Mouse (Mus musculus) G1E (cell line): ENCODE results near the gene Il1f10.

Source experiments
- CTCF ChIP-seq: IDR thresholded peaks from 2 replicates; pipeline ENCODE4 v1.5.1; 2012; ENCODE audit warnings: low read depth, low read length, inconsistent platforms, mixed read lengths
- GATA1 ChIP-seq: IDR thresholded peaks from 2 replicates; pipeline ENCODE4 v1.6.1; 2012; ENCODE audit warnings: borderline replicate concordance, low read length, inconsistent platforms, mixed read lengths
- POLR2AphosphoS5 ChIP-seq: IDR thresholded peaks from 2 replicates; pipeline ENCODE4 v1.6.1; 2012; ENCODE audit warnings: low read depth, low read length, inconsistent platforms; ENCODE audit not compliant: insufficient replicate concordance

DNA sequence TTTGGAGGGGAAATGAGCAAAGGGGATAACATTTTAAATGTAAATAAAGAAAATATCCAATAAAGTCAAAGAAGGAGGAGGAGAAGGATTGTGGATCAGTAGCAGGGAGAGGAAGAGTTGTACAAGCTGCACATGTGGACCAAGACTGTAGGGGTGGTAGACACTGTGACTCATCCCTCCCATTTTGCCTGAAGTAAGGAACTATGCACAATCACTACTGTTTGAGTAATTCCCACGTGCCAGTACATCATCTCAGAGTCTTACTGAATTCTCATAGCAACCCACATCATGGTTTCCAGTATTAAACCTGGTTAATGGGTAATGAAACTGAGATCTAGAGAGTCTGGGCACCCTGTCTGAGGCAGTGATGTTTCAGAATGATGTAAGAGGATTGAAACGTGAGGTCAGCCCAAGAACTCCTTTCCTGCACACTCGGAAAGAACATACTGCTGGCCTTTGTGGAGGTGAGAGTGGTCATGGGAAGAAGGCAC, 50.4 kb downstream of the Il1f10 start:
- TF ChIP-seq CTCF (no peak), GATA1 (no peak), POLR2AphosphoS5 (no peak)
